Mouse (Mus musculus): ENCODE results near the gene Cstb. TPM values are rescaled to one million over a fixed set of nuclear protein-coding genes. Genes with fewer than 3 reads are reported as not detected.

Gene Cstb
- total and polyA plus RNA-seq, 2 experiments from 2014 or later = 89.2 to 126 TPM

DNA sequence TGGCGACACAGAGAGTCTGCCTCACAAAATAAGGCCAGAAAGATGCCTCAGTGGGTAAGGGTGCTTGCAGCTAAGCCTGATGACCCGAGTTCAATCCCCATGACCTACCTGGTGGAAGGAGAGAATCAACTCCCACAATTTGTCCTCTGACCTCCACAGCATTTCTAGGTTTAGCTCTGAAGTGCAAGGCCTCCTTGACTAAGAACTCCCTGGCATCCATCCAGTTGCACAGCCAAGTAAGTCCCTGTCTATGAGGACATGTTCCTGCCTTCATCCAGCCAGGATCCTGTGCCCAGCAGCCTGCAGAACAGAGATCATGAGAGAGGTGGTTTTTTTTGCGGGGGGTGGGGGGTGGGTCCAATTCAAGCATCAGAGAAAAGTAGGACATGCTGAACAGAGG, 46.6 kb downstream of the Cstb start:
- no peaks in the 10 kb centered on the region for H3K9me3 ChIP-seq (ENCODE audit: low read length)
- no peaks in the 10 kb centered on the region for H3K4me1 ChIP-seq (ENCODE audit: insufficient read depth, low read length)
- H3K27ac ChIP-seq (ENCODE audit: low read depth, low read length) = no peak overlapping the region
- H3K4me3 ChIP-seq (ENCODE audit: low read depth, low read length) = no peak overlapping the region
- 77% methylated on average over 3 of the region's 3 CpGs for WGBS
- H3K9ac ChIP-seq (replicated peaks; ENCODE audit: low read length, poor library complexity, severe bottlenecking) = no peak overlapping the region
- no peak for DNase-seq (ENCODE audit: low spot score)
- no peak for TF ChIP-seq CTCF (IDR thresholded peaks at IDR 0.05)
- ATAC-seq (ENCODE audit: low FRiP score) = no peak
- no peaks in the 10 kb centered on the region for H3K36me3 ChIP-seq (ENCODE audit: insufficient read depth, low read length)
- H3K4me2 ChIP-seq (ENCODE audit: low read depth, low read length, poor library complexity, severe bottlenecking) = no peak overlapping the region
- no peaks in the 10 kb centered on the region for H3K27me3 ChIP-seq (ENCODE audit: insufficient read depth, low read length)

DNA sequence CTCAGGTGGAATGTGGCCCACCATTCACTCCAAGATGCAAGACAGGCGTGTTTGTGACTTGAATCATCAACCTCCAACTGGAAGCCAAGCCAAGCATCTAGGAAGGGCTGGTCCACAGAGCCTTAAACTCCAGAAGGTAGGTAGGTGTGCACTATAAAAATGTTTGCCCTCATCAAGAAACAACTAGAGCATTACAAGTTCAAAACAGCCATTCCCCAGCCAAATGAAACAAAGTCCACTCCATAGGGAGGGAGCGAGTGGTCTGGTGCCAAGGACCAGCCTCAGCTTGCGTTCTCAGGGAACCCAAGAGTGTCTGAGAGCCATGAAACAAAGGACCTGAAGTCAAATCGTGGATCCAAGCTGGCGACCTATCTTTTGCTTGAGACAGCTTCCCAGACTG, 48.0 kb downstream of the Cstb start:
- 54% methylated on average over 5 of the region's 5 CpGs for WGBS

DNA sequence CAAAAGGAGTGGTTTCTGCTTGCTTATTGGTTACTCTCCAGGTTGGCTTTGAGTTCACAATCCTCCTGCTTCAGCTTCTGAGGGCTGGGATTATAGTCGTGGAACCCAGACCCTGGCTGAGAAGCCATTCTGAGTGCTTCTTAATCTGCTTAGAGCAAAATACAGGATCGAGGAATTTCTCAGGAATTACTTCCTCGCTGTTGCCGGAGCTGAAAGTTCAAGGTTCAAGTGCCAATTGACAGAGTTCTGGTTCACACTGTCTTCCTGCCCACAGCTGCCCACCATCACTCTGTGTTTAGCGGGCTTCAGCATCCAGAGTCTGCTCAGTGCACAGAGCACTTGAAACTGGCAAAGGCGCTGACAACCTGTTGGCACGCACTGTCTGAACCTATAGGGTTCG, 49.3 kb downstream of the Cstb start:
- Histone ChIP-seq H3K4me1 (ENCODE audit: insufficient read depth, low read length) (no peaks in the 10 kb centered on the region), H3K27me3 (ENCODE audit: insufficient read depth, low read length) (no peaks in the 10 kb centered on the region), H3K9ac (replicated peaks; ENCODE audit: low read length, poor library complexity, severe bottlenecking) (no peak overlapping the region), H3K4me3 (ENCODE audit: low read depth, low read length) (no peak overlapping the region), H3K9me3 (ENCODE audit: low read length) (no peaks in the 10 kb centered on the region), H3K27ac (ENCODE audit: low read depth, low read length) (no peak overlapping the region), H3K4me2 (ENCODE audit: low read depth, low read length, poor library complexity, severe bottlenecking) (no peak overlapping the region), H3K36me3 (ENCODE audit: insufficient read depth, low read length) (no peaks in the 10 kb centered on the region)
- 72% methylated on average over 8 of the region's 8 CpGs for WGBS
- TF ChIP-seq CTCF (IDR thresholded peaks at IDR 0.05) = no peak
- DNase-seq (ENCODE audit: low spot score) (no peak), ATAC-seq (ENCODE audit: low FRiP score) (no peak)

More for the DNA sequence above, 48.0 kb downstream of the Cstb start:
- Histone ChIP-seq H3K4me3 (ENCODE audit: low read depth, low read length) (no peak overlapping the region), H3K9me3 (ENCODE audit: low read length) (no peaks in the 10 kb centered on the region), H3K36me3 (ENCODE audit: insufficient read depth, low read length) (no peaks in the 10 kb centered on the region), H3K9ac (replicated peaks; ENCODE audit: low read length, poor library complexity, severe bottlenecking) (no peak overlapping the region), H3K4me2 (ENCODE audit: low read depth, low read length, poor library complexity, severe bottlenecking) (no peak overlapping the region), H3K4me1 (ENCODE audit: insufficient read depth, low read length) (no peaks in the 10 kb centered on the region), H3K27me3 (ENCODE audit: insufficient read depth, low read length) (no peaks in the 10 kb centered on the region), H3K27ac (ENCODE audit: low read depth, low read length) (no peak overlapping the region)
- no peak for ATAC-seq (ENCODE audit: low FRiP score)
- no peak for TF ChIP-seq CTCF (IDR thresholded peaks at IDR 0.05)
- DNase-seq (ENCODE audit: low spot score) = no peak

DNA sequence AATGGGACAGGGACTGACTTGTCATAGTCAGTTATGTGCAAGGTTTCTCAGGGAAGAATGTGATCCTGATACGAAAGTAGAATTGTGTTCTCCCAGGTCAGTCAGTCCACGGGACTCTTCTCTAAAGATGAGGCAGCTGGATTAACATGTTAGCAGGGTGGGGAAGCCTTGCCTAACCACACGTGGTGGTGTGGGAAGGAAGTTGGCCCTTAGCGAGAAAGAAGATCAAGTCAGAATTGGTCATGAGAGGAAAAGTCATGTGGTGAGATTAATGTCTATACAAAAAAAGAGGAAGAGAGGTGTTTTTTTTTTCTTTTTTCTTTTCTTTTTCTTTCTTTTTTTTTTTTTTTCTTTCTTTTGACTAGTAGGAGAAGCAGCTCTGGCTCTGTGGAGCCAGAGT, 51.4 kb downstream of the Cstb start:
- Histone ChIP-seq H3K27ac (ENCODE audit: low read depth, low read length) (no peak overlapping the region), H3K9ac (replicated peaks; ENCODE audit: low read length, poor library complexity, severe bottlenecking) (no peak overlapping the region), H3K9me3 (ENCODE audit: low read length) (no peaks in the 10 kb centered on the region), H3K36me3 (ENCODE audit: insufficient read depth, low read length) (no peaks in the 10 kb centered on the region), H3K4me1 (ENCODE audit: insufficient read depth, low read length) (no peaks in the 10 kb centered on the region), H3K4me3 (ENCODE audit: low read depth, low read length) (no peak overlapping the region), H3K27me3 (ENCODE audit: insufficient read depth, low read length) (no peaks in the 10 kb centered on the region), H3K4me2 (ENCODE audit: low read depth, low read length, poor library complexity, severe bottlenecking) (no peak overlapping the region)
- no peak for TF ChIP-seq CTCF (IDR thresholded peaks at IDR 0.05)
- no peak for DNase-seq (ENCODE audit: low spot score)
- WGBS = 71% methylated on average over 4 of the region's 4 CpGs
- ATAC-seq (ENCODE audit: low FRiP score) = no peak

Small RNA genes lying within 50 kb of the gene (microRNA-seq; reads per million reads assigned to microRNA genes)
- not detected for gene Mir6410 (ENCODE audit: borderline number of aligned reads)
- 3.4 reads per million, percentile 2 among the genes with 10 or more reads in this experiment for gene Mir6907 (ENCODE audit: borderline number of aligned reads)
- 1.0 reads per million for gene Mir6908 (ENCODE audit: borderline number of aligned reads)

Other genes with a start within 250 kb of the Cstb start
- gene Pwp2, start 240.5 kb upstream of the Cstb start, total RNA-seq (2014; rRNA removed) = 21.9 and 24.5 TPM in 2 replicates
- 13.4 and 14.2 TPM in 2 replicates for gene Pwp2, start 240.5 kb upstream of the Cstb start, polyA plus RNA-seq (2015; fragmentation: Nextera tagmentation; extraction: Ambion mirVana)
- 102 and 129 TPM in 2 replicates for gene Trappc10, start 181.0 kb upstream of the Cstb start, total RNA-seq (2014; rRNA removed)
- gene Trappc10, start 181.0 kb upstream of the Cstb start, polyA plus RNA-seq (2015; fragmentation: Nextera tagmentation; extraction: Ambion mirVana) = 35.1 and 42.2 TPM in 2 replicates
- 106 and 137 TPM in 2 replicates for gene Agpat3, start 73.2 kb upstream of the Cstb start, total RNA-seq (2014; rRNA removed)
- 91.7 and 96.8 TPM in 2 replicates for gene Agpat3, start 73.2 kb upstream of the Cstb start, polyA plus RNA-seq (2015; fragmentation: Nextera tagmentation; extraction: Ambion mirVana)
- gene Rrp1, start 12.6 kb upstream of the Cstb start, total RNA-seq (2014; rRNA removed) = 219 and 237 TPM in 2 replicates
- gene Rrp1, start 12.6 kb upstream of the Cstb start, polyA plus RNA-seq (2015; fragmentation: Nextera tagmentation; extraction: Ambion mirVana) = 439 and 462 TPM in 2 replicates
- gene Pdxk, start 39.3 kb downstream of the Cstb start, total RNA-seq (2014; rRNA removed) = 73.9 and 74.7 TPM in 2 replicates
- gene Pdxk, start 39.3 kb downstream of the Cstb start, polyA plus RNA-seq (2015; fragmentation: Nextera tagmentation; extraction: Ambion mirVana) = 52.6 and 59.3 TPM in 2 replicates
- gene Olfr1358, start 91.8 kb downstream of the Cstb start, total RNA-seq (2014; rRNA removed) = not detected in 2 replicates
- not detected in 2 replicates for gene Olfr1358, start 91.8 kb downstream of the Cstb start, polyA plus RNA-seq (2015; fragmentation: Nextera tagmentation; extraction: Ambion mirVana)
- gene Ilvbl, start 148.7 kb downstream of the Cstb start, total RNA-seq (2014; rRNA removed) = 50.1 and 68.2 TPM in 2 replicates
- gene Ilvbl, start 148.7 kb downstream of the Cstb start, polyA plus RNA-seq (2015; fragmentation: Nextera tagmentation; extraction: Ambion mirVana) = 82.1 and 92.3 TPM in 2 replicates
- 6.6 and 6.7 TPM in 2 replicates for gene Syde1, start 166.3 kb downstream of the Cstb start, total RNA-seq (2014; rRNA removed)
- 3.1 and 3.2 TPM in 2 replicates for gene Syde1, start 166.3 kb downstream of the Cstb start, polyA plus RNA-seq (2015; fragmentation: Nextera tagmentation; extraction: Ambion mirVana)
- gene Olfr1357, start 192.4 kb downstream of the Cstb start, total RNA-seq (2014; rRNA removed) = not detected in 2 replicates
- not detected in 2 replicates for gene Olfr1357, start 192.4 kb downstream of the Cstb start, polyA plus RNA-seq (2015; fragmentation: Nextera tagmentation; extraction: Ambion mirVana)